Mouse (Mus musculus): Measurements from ENCODE around the gene Capn13.
"Not testable (repeated sequence)": the region's sequence is repeated elsewhere in the genome, so short reads cannot be mapped to it uniquely, and the experiment has no call there.

Capn13 gene

GRCm38 (mm10) chr17:73343632-73344390 lies 56.9 kb downstream of the Capn13 start:
- ATAC-seq (ENCODE audit: low TSS enrichment), result no peak

- no peak for ATAC-seq (ENCODE audit: low TSS enrichment)
Observed at GRCm38 (mm10) chr17:73342673-73343072, 58.0 kb downstream of the Capn13 start.

GRCm38 (mm10) chr17:73329071-73329470 lies 71.6 kb downstream of the Capn13 start:
- no peak for ATAC-seq (ENCODE audit: low TSS enrichment)

GRCm38 (mm10) chr17:73325314-73325713 lies 75.4 kb downstream of the Capn13 start:
- no peak for ATAC-seq (ENCODE audit: low TSS enrichment)

GRCm38 (mm10) chr17:73324732-73325131 lies 75.9 kb downstream of the Capn13 start:
- no peak for ATAC-seq (ENCODE audit: low TSS enrichment)

- ATAC-seq (ENCODE audit: low TSS enrichment), result no peak
Observed at GRCm38 (mm10) chr17:73323981-73324380, 76.7 kb downstream of the Capn13 start.

- ATAC-seq (ENCODE audit: low TSS enrichment), result no peak
Observed at GRCm38 (mm10) chr17:73314786-73315185, 85.9 kb downstream of the Capn13 start.

- no peak for ATAC-seq (ENCODE audit: low TSS enrichment)
Observed at GRCm38 (mm10) chr17:73311491-73311890, 89.2 kb downstream of the Capn13 start.

GRCm38 (mm10) chr17:73308691-73309090 lies 92.0 kb downstream of the Capn13 start:
- no peak for ATAC-seq (ENCODE audit: low TSS enrichment)

- no peak for ATAC-seq (ENCODE audit: low TSS enrichment)
Observed at GRCm38 (mm10) chr17:73306626-73307025, 94.0 kb downstream of the Capn13 start.

GRCm38 (mm10) chr17:73305622-73306021 lies 95.0 kb downstream of the Capn13 start:
- ATAC-seq (ENCODE audit: low TSS enrichment), result peak; percentile 68

- no peak for ATAC-seq (ENCODE audit: low TSS enrichment)
Observed at GRCm38 (mm10) chr17:73304086-73304812, 96.4 kb downstream of the Capn13 start.

GRCm38 (mm10) chr17:73303676-73304075 lies 97.0 kb downstream of the Capn13 start:
- no peak for ATAC-seq (ENCODE audit: low TSS enrichment)

GRCm38 (mm10) chr17:73303217-73303616 lies 97.4 kb downstream of the Capn13 start:
- ATAC-seq (ENCODE audit: low TSS enrichment), result 0 out of 2 replicates have a peak, but pooled peaks have one; percentile 26

- peak; percentile 82 for ATAC-seq (ENCODE audit: low TSS enrichment)
Observed at GRCm38 (mm10) chr17:73302104-73302503, 98.6 kb downstream of the Capn13 start.

GRCm38 (mm10) chr17:73301258-73302050 lies 99.2 kb downstream of the Capn13 start:
- ATAC-seq (ENCODE audit: low TSS enrichment), result peak; percentile 68

- no peak for ATAC-seq (ENCODE audit: low TSS enrichment)
Observed at GRCm38 (mm10) chr17:73300147-73300880, 100.4 kb downstream of the Capn13 start.

- ATAC-seq (ENCODE audit: low TSS enrichment), result no peak
Observed at GRCm38 (mm10) chr17:73298981-73299380, 101.7 kb downstream of the Capn13 start.

GRCm38 (mm10) chr17:73296855-73297254 lies 103.8 kb downstream of the Capn13 start:
- ATAC-seq (ENCODE audit: low TSS enrichment), result peak; percentile 76

- ATAC-seq (ENCODE audit: low TSS enrichment), result no peak
Observed at GRCm38 (mm10) chr17:73293237-73293636, 107.4 kb downstream of the Capn13 start.

GRCm38 (mm10) chr17:73284301-73284700 lies 116.4 kb downstream of the Capn13 start:
- ATAC-seq (ENCODE audit: low TSS enrichment), result no peak

- ATAC-seq (ENCODE audit: low TSS enrichment), result not testable (repeated sequence)
Observed at GRCm38 (mm10) chr17:73282702-73283101, 118.0 kb downstream of the Capn13 start.
